Mouse (Mus musculus) bone marrow macrophage, adult 2 months (primary cell): ENCODE results near the gene Hopx.

ENCODE experiments used
- CTCF ChIP-seq: IDR thresholded peaks from 2 replicates; pipeline ENCODE4 v1.5.1; 2012; ENCODE audit warnings: low read depth, mild to moderate bottlenecking, low read length, moderate library complexity
- POLR2A ChIP-seq: IDR thresholded peaks from 2 replicates; pipeline ENCODE4 v1.6.1; 2012; ENCODE audit warnings: mild to moderate bottlenecking, low read depth, low read length, borderline replicate concordance

DNA sequence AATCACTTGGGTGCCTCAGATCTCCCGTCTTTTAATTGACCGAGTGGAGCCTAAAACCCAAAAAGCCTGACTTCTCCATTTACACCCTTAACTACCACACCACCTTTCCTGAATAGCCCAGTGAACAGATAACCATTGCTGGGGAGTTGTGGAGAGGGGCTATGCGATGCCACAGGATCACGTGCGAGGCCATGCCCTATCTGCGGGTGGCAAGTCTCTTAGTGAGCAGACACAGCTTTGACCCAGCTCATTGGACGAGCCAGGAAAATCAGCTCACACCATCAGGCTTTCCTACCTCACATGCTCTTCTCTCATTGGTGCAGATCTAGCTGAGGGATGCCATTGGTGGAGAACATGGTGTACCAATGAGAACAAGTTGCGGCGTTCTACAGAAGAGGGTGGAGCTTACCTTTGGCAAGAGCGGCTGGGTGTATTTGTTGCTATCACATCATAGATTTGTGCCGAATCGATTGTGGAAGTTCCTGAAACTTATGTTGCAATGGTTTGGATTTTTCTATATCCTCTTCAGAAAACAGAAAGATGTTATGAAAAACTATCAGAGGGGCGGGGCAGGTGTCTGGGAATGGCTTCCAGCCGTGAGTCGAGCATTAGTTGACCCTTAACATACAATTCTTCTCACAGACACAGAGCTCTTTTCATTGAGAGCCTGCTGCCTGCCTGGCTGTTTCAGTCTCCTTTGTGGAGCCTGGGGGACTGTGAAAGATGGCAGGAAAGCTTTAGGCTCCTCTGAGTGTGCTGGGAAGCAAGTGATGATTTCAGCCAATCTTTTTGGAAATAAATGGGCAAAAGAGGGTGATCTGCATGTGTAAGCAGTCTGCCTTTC, 12.2 kb downstream of the Hopx start:
- TF ChIP-seq POLR2A: no peak
- no peak for TF ChIP-seq CTCF
